Mouse (Mus musculus): ENCODE measurements around the gene Ubl7. TPM values are rescaled to one million over a fixed set of nuclear protein-coding genes. Genes with fewer than 3 reads are reported as not detected.

Gene Ubl7
- polyA plus RNA-seq, 1 experiment from 2014 or later = 104 TPM

GRCm38 (mm10) chr9:57921491-57922060 lies 10.8 kb downstream of the Ubl7 start:
- WGBS = 91% methylated on average over 9 of the region's 9 CpGs
- ATAC-seq (ENCODE audit: insufficient number of reproducible peaks, low FRiP score) = no peak
- H3K36me3 ChIP-seq = peaks cover 78% of the 10 kb centered on the region
- no peak overlapping the region for H3K4me3 ChIP-seq
- no peak overlapping the region for H3K27ac ChIP-seq (ENCODE audit: poor library complexity, severe bottlenecking)
- no peaks in the 10 kb centered on the region for H3K9me3 ChIP-seq (replicated peaks)
- no peaks in the 10 kb centered on the region for H3K4me1 ChIP-seq (replicated peaks)
- H3K4me2 ChIP-seq = no peak overlapping the region
- H3K9ac ChIP-seq = no peak overlapping the region
- no peaks in the 10 kb centered on the region for H3K27me3 ChIP-seq (replicated peaks)

DNA sequence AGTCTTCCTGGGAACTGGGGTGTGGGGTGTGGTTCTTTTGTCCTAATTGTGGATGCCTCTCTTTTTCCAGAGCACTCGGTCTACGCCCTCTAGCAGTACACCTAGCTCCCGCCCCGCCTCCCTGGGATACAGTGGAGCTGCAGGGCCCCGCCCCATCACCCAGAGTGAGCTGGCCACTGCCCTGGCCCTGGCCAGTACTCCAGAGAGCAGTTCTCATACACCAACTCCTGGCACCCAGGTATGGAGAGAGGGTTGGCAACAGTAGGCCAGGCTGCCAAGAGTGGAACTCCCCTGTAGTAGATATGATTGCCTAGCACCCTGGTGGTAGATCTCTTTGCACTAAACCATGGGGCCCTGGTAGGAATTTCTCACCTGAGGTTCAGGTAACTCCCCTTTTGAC lies 11.6 kb downstream of the Ubl7 start:
- H3K4me2 ChIP-seq = no peak overlapping the region
- no peak overlapping the region for H3K27ac ChIP-seq (ENCODE audit: poor library complexity, severe bottlenecking)
- 93% methylated on average over 5 of the region's 5 CpGs for WGBS
- no peak for ATAC-seq (ENCODE audit: insufficient number of reproducible peaks, low FRiP score)
- H3K4me3 ChIP-seq = no peak overlapping the region
- H3K9me3 ChIP-seq (replicated peaks) = no peaks in the 10 kb centered on the region
- peaks cover 85% of the 10 kb centered on the region for H3K36me3 ChIP-seq
- H3K27me3 ChIP-seq (replicated peaks) = no peaks in the 10 kb centered on the region
- no peak overlapping the region for H3K9ac ChIP-seq
- no peaks in the 10 kb centered on the region for H3K4me1 ChIP-seq (replicated peaks)

GRCm38 (mm10) chr9:57923046-57923445 lies 12.3 kb downstream of the Ubl7 start:
- no peaks in the 10 kb centered on the region for H3K27me3 ChIP-seq (replicated peaks)
- no peak overlapping the region for H3K4me2 ChIP-seq
- no peaks in the 10 kb centered on the region for H3K4me1 ChIP-seq (replicated peaks)
- no peak overlapping the region for H3K4me3 ChIP-seq
- no peak overlapping the region for H3K9ac ChIP-seq
- no peak for ATAC-seq (ENCODE audit: insufficient number of reproducible peaks, low FRiP score)
- no peaks in the 10 kb centered on the region for H3K9me3 ChIP-seq (replicated peaks)
- no peak overlapping the region for H3K27ac ChIP-seq (ENCODE audit: poor library complexity, severe bottlenecking)
- WGBS = 84% methylated on average over 3 of the region's 3 CpGs
- peaks cover 84% of the 10 kb centered on the region for H3K36me3 ChIP-seq

DNA sequence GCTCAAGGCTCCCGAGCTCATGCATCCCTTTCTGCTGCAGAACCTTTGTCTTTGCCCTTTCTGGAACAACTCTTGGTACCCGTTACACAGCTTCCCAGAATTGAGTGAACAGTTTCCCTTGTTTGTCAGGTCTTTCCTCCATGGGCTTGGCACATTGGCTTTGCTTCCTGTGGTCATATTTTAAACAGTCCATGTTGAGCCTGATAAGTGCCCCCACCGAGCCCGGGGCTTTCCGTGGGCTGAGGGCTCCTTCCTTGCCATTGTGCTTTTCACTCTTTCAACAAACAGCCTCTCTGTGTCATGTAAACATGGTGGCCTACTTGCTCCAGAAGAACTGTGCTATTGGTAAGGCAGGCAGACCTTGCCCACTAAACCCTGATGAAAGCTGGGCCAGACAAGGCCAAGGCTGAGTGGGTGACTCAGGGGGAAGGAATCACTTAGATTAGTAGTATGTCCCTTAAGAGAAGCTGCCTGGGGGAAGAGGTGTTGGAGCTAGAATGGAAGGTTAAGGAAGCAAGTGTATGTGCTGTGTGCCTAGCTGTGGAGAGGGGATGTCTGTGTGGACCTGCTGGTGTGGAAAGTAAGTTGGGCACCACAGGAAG lies 20.5 kb downstream of the Ubl7 start:
- Histone ChIP-seq H3K9ac (no peak overlapping the region), H3K4me3 (no peak overlapping the region), H3K36me3 (peaks cover 42% of the 10 kb centered on the region), H3K4me2 (no peak overlapping the region), H3K27me3 (replicated peaks) (no peaks in the 10 kb centered on the region), H3K27ac (ENCODE audit: poor library complexity, severe bottlenecking) (no peak overlapping the region), H3K9me3 (replicated peaks) (no peaks in the 10 kb centered on the region), H3K4me1 (replicated peaks) (0 out of 2 replicates have a peak, but pooled peaks cover 4% of the 10 kb centered on the region)
- no peak for ATAC-seq (ENCODE audit: insufficient number of reproducible peaks, low FRiP score)
- WGBS = 67% methylated on average over 5 of the region's 5 CpGs

- no peak overlapping the region for H3K9ac ChIP-seq
- H3K9me3 ChIP-seq (replicated peaks) = no peaks in the 10 kb centered on the region
- H3K27ac ChIP-seq (ENCODE audit: poor library complexity, severe bottlenecking) = no peak overlapping the region
- H3K4me1 ChIP-seq (replicated peaks) = 0 out of 2 replicates have a peak, but pooled peaks cover 4% of the 10 kb centered on the region
- H3K4me2 ChIP-seq = no peak overlapping the region
- 57% methylated on average over 3 of the region's 3 CpGs for WGBS
- H3K4me3 ChIP-seq = no peak overlapping the region
- H3K27me3 ChIP-seq (replicated peaks) = no peaks in the 10 kb centered on the region
- no peak for ATAC-seq (ENCODE audit: insufficient number of reproducible peaks, low FRiP score)
- H3K36me3 ChIP-seq = peaks cover 34% of the 10 kb centered on the region
These were observed 21.5 kb downstream of the Ubl7 start for GRCm38 (mm10) chr9:57932253-57932652.

GRCm38 (mm10) chr9:57932831-57933602 lies 22.2 kb downstream of the Ubl7 start:
- H3K27ac ChIP-seq (ENCODE audit: poor library complexity, severe bottlenecking) = no peak overlapping the region
- 0 out of 2 replicates have a peak, but pooled peaks cover 4% of the 10 kb centered on the region for H3K4me1 ChIP-seq (replicated peaks)
- no peak for ATAC-seq (ENCODE audit: insufficient number of reproducible peaks, low FRiP score)
- no peaks in the 10 kb centered on the region for H3K9me3 ChIP-seq (replicated peaks)
- peaks cover 28% of the 10 kb centered on the region for H3K36me3 ChIP-seq
- no peak overlapping the region for H3K4me2 ChIP-seq
- H3K4me3 ChIP-seq = no peak overlapping the region
- 71% methylated on average over 6 of the region's 6 CpGs for WGBS
- 0 out of 2 replicates have a peak, but pooled peaks cover 4% of the 10 kb centered on the region for H3K27me3 ChIP-seq (replicated peaks)
- no peak overlapping the region for H3K9ac ChIP-seq

DNA sequence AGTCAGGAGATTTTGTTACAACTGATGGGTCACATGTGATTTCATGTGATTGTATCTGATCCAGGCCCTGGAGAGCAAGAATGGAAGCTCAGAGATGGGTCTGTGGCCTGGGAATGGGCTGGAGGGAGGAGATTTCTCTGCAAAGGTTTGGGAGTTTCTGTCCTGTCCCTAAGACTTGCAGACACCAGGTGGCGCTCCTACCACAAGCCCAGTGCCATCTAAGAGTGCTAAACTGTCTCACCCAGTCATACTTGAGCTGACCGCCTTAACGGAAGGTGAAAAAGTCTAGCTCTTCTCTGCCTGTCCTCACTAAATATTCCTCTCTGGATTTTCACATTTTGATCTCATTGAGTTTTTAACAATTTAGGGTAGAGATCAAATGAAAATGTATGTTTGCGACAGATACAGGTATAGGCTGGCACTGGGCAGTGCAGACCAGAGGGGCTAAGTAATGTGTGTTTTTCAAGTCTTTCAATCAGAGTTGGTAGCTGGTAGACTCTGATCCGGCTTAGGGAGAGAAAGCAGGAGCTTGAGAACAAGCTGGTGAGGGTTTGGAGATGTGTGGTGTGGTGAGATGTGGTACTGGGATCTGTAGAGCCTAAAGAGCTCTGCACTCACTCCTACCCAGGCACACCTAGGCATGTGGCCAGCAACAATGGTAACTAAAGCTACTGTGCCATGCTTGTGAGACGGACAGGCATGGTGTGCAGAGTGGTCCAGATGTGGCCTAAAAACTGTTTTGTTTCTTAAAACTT lies 25.1 kb downstream of the Ubl7 start:
- no peak overlapping the region for H3K9ac ChIP-seq
- H3K9me3 ChIP-seq (replicated peaks) = no peaks in the 10 kb centered on the region
- H3K4me2 ChIP-seq = no peak overlapping the region
- H3K4me3 ChIP-seq = no peak overlapping the region
- peaks cover 30% of the 10 kb centered on the region for H3K27me3 ChIP-seq (replicated peaks)
- peaks cover 11% of the 10 kb centered on the region; the same call in 1 of the 2 replicates for H3K4me1 ChIP-seq (replicated peaks)
- 33% methylated on average over 6 of the region's 6 CpGs for WGBS
- H3K36me3 ChIP-seq = no peaks in the 10 kb centered on the region
- H3K27ac ChIP-seq (ENCODE audit: poor library complexity, severe bottlenecking) = no peak overlapping the region
- ATAC-seq (ENCODE audit: insufficient number of reproducible peaks, low FRiP score) = no peak

DNA sequence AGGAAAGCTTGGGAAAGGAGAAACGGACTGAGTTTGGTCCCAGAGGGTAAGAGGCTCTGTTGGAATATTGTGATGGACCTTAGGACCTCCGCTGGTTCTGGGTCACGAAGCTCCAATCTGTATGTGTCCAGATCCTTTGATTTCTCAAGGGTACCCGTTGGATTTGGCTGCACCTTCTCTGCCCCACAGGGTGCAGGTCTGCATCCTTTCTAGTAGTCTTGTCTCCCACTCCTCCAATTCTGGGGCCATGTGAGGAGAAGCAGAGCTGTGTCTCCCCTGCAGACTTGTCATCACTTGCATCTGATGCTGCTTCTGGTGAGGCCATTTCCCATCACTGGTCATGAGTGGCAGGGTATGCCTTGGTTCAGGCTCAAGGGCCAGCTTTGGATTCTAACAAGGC lies 26.4 kb downstream of the Ubl7 start:
- Histone ChIP-seq H3K9ac (no peak overlapping the region), H3K9me3 (replicated peaks) (no peaks in the 10 kb centered on the region), H3K27me3 (replicated peaks) (peaks cover 43% of the 10 kb centered on the region), H3K4me2 (no peak overlapping the region), H3K36me3 (no peaks in the 10 kb centered on the region), H3K4me1 (replicated peaks) (peaks cover 13% of the 10 kb centered on the region), H3K4me3 (no peak overlapping the region), H3K27ac (ENCODE audit: poor library complexity, severe bottlenecking) (no peak overlapping the region)
- no peak for ATAC-seq (ENCODE audit: insufficient number of reproducible peaks, low FRiP score)
- 86% methylated on average over 4 of the region's 4 CpGs for WGBS

DNA sequence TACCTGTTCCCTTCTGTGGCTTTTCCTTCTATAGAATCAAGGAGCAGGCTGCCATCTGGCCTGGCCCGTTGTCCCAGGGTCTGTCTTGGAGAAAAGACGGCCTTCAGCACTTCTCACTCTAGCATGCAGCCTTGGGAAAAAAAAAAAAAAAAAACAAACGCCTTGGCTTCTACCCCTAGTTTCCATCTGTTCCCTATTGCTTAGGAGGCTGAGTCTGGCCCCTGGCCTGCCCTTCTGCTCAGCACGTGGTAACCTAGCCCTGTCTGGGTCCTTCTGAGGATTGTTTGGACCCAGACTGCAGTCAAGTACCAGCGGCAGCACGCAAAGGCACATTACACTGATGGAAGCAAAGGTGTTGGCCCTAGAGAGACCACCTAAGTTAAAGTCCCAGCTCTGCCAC lies 26.9 kb downstream of the Ubl7 start:
- no peak for ATAC-seq (ENCODE audit: insufficient number of reproducible peaks, low FRiP score)
- 60% methylated on average over 6 of the region's 6 CpGs for WGBS
- Histone ChIP-seq H3K36me3 (no peaks in the 10 kb centered on the region), H3K27ac (ENCODE audit: poor library complexity, severe bottlenecking) (no peak overlapping the region), H3K27me3 (replicated peaks) (peaks cover 48% of the 10 kb centered on the region), H3K4me3 (no peak overlapping the region), H3K4me2 (no peak overlapping the region), H3K9ac (no peak overlapping the region), H3K9me3 (replicated peaks) (no peaks in the 10 kb centered on the region), H3K4me1 (replicated peaks) (peaks cover 13% of the 10 kb centered on the region)

- no peaks in the 10 kb centered on the region for H3K36me3 ChIP-seq
- no peak overlapping the region for H3K4me3 ChIP-seq
- H3K9me3 ChIP-seq (replicated peaks) = no peaks in the 10 kb centered on the region
- WGBS = 64% methylated on average over 5 of the region's 5 CpGs
- H3K4me2 ChIP-seq = no peak overlapping the region
- no peak overlapping the region for H3K27ac ChIP-seq (ENCODE audit: poor library complexity, severe bottlenecking)
- H3K27me3 ChIP-seq (replicated peaks) = peaks cover 56% of the 10 kb centered on the region
- H3K9ac ChIP-seq = no peak overlapping the region
- ATAC-seq (ENCODE audit: insufficient number of reproducible peaks, low FRiP score) = no peak
- peaks cover 13% of the 10 kb centered on the region for H3K4me1 ChIP-seq (replicated peaks)
These were observed 27.7 kb downstream of the Ubl7 start for GRCm38 (mm10) chr9:57938225-57939055.
